Mouse (Mus musculus): ENCODE measurements at regions not wholly inside any gene's neighbourhood (a gene's known extent, or its start where the extent isn't known, plus 50 kb on each side); places are given as distances from the start of the nearest gene placed in this dataset.
A peak's percentile ranks its signal among the peaks of the same experiment; 100 is the strongest.

DNA sequence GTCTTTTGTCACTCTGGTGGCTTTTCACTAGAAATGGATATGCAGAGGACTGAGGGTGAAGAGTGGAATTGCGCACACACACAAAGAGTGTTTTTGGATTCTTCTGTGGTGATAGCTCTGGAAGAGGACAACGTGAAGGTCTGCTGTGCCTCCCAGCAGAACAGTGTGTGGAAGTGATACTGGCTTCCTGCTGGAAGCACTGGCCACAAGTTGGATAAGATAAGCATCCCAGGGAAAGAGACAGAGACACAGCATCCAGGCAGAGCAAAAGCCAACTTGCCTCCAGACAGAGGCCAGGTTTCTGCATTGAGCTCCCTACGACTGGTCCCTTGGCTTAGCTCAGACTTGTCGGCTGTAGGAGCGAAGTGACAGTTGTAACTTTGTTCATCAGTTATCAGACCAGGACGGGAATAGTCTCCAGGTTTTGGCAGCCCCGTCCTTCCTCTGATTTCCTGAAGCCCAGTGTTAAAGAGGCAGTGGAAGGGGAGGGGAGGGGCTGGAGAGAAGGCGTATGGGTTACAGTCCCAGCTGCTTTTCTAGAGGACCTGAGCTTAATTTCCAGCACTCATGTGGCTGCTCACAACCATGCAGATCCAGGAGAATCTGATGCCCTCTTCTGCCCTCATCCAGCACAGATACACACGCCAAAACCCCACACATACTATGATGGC, 89.2 kb downstream of the Tmem170b start:
- ChIA-PET CTCF (interaction anchor here (1.3 to 1.8 kb wide), 5 partner anchors 10 to 32 kb away, joined by 3 to 4 read pairs (median 4); no protein-coding TSS in a partner anchor), POLR2A (interaction anchor here (1.0 to 1.2 kb wide), 2 partner anchors 32 to 607 kb away, joined by 3 to 4 read pairs; no protein-coding TSS in a partner anchor)
- ATAC-seq (no peak), DNase-seq (ENCODE audit: low read depth, low spot score) (no peak)
- in situ Hi-C loops (cut with MboI; ENCODE audit: low pct_unique_long_range_greater_than_20kb): no loop called here
- no peak for TF ChIP-seq CTCF (IDR thresholded peaks at IDR 0.05)
- no peaks in the 10 kb centered on the region for H3K27me3 ChIP-seq

DNA sequence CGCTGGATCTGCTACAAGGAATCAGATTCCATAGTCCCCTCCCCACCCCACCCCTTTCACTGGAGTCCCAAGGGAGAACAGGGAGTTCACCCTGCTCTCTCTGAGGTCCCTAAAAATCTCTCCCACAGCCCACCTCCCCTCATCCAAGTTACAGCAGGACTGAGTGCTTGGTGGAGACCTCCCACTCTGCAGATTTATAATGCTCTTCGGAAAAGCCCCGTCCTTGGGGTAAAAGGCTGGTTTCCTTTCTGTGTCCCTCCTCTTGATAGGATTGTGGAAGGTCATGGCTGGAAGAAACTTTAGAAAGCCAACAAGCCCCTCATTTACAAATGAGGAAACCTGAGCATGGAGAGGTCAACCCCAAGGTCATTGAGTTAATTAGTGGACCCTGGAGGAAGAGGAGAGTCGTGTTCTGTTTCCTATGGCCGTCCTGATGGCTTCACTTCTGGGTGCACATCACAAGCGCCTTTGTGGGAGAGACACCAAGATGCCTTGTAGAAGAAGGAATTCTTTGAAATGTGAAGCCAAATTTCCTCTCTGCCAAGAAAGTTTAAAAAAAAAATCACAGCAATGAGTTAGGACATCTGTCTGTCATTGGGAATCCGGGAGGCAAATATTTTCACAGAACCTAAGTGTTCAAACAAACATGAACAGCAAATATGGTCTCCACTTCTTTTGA, 91.2 kb downstream of the Tmem170b start:
- no peaks in the 10 kb centered on the region for H3K27me3 ChIP-seq
- no peak for TF ChIP-seq CTCF (IDR thresholded peaks at IDR 0.05)
- DNase-seq (ENCODE audit: low read depth, low spot score) (no peak), ATAC-seq (no peak)
- ChIA-PET POLR2A (no interaction called here), CTCF (no interaction called here)
- in situ Hi-C loops (cut with MboI; ENCODE audit: low pct_unique_long_range_greater_than_20kb): no loop called here

- ChIA-PET CTCF (interaction anchor here (0.9 to 1.9 kb wide), 4 partner anchors 8 to 40 kb away, joined by 3 to 5 read pairs (median 4); no protein-coding TSS in a partner anchor), POLR2A (no interaction called here)
- ATAC-seq (no peak), DNase-seq (ENCODE audit: low read depth, low spot score) (no peak)
- in situ Hi-C loops (cut with MboI; ENCODE audit: low pct_unique_long_range_greater_than_20kb): loop anchor here (10.0 kb wide), 1 partner anchor 57 kb away; no protein-coding TSS in a partner anchor
- TF ChIP-seq CTCF (IDR thresholded peaks at IDR 0.05): no peak
- no peaks in the 10 kb centered on the region for H3K27me3 ChIP-seq
These were observed 95.6 kb downstream of the Tmem170b start for GRCm38 (mm10) chr13:41701345-41701744.

DNA sequence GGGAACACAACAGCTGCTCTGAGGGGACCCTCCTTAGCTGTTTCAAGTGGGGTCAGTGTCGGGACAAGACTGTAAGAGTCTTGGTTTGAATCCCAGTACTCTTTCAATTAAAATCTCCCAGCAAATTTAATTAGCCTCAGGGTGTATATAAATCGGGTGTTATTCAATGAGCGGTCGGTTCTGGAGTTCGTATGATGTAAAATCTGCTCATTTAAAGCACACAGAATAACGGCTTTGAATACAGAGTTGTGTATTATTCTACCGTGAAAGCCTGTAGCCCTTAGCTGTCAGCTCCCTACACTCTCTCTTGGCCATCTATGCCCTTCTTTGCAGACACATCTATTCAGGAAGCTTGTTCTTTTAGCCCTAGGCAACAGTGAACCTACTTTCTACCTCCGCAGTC, 96.1 kb downstream of the Tmem170b start:
- H3K27me3 ChIP-seq: no peaks in the 10 kb centered on the region
- in situ Hi-C loops (cut with MboI; ENCODE audit: low pct_unique_long_range_greater_than_20kb): loop anchor here (10.0 kb wide), 1 partner anchor 57 kb away; no protein-coding TSS in a partner anchor
- no peak for TF ChIP-seq CTCF (IDR thresholded peaks at IDR 0.05)
- no peak for DNase-seq (ENCODE audit: low read depth, low spot score)
- ChIA-PET CTCF (interaction anchor here (0.9 to 1.9 kb wide), 4 partner anchors 9 to 41 kb away, joined by 3 to 5 read pairs (median 4); no protein-coding TSS in a partner anchor), POLR2A (no interaction called here)
- ATAC-seq: no peak

DNA sequence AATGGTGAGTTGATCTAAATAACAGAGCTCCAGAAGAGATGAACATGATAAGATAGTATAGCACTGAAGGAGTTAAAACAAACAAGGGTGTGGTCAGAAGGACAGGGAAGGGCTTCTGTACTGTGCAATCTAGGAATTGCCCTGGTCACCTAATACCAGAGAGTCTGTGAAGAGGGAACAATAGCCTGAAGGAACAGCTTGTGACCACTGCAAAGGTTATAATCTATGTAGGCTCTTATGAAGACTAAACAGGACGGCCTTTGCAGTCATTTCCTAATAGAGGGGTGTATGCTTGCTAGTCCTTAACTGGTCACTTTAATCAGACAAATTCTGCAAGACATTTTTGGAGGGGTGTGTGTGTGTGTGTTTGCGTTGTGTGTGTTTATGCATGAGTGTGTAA, 97.5 kb downstream of the Tmem170b start:
- POLR2A ChIA-PET: interaction anchor here (0.6 to 2.9 kb wide), 2 partner anchors 346 to 599 kb away, joined by 3 to 11 read pairs; partner anchors contain the start of gene Edn1
- no peak for ATAC-seq

GRCm38 (mm10) chr13:41703618-41704017, 97.9 kb downstream of the Tmem170b start:
- ATAC-seq (no peak), DNase-seq (ENCODE audit: low read depth, low spot score) (no peak)
- ChIA-PET CTCF (interaction anchor here (1.2 to 2.0 kb wide), 2 partner anchors 19 to 59 kb away, joined by 3 to 8 read pairs; no protein-coding TSS in a partner anchor), POLR2A (interaction anchor here (0.6 to 2.9 kb wide), 3 partner anchors 14 to 598 kb away, joined by 3 to 11 read pairs (median 3); partner anchors contain the start of gene Edn1)
- no peaks in the 10 kb centered on the region for H3K27me3 ChIP-seq
- in situ Hi-C loops (cut with MboI; ENCODE audit: low pct_unique_long_range_greater_than_20kb): loop anchor here (10.0 kb wide), 1 partner anchor 59 kb away; no protein-coding TSS in a partner anchor
- no peak for TF ChIP-seq CTCF (IDR thresholded peaks at IDR 0.05)

More for the DNA sequence above, 97.5 kb downstream of the Tmem170b start:
- TF ChIP-seq CTCF (IDR thresholded peaks at IDR 0.05): no peak
- H3K27me3 ChIP-seq: no peaks in the 10 kb centered on the region
- no peak for DNase-seq (ENCODE audit: low read depth, low spot score)
- CTCF ChIA-PET: interaction anchor here (1.2 to 2.0 kb wide), 3 partner anchors 18 to 58 kb away, joined by 3 to 8 read pairs (median 4); no protein-coding TSS in a partner anchor
- in situ Hi-C loops (cut with MboI; ENCODE audit: low pct_unique_long_range_greater_than_20kb): loop anchor here (10.0 kb wide), 1 partner anchor 58 kb away; no protein-coding TSS in a partner anchor

DNA sequence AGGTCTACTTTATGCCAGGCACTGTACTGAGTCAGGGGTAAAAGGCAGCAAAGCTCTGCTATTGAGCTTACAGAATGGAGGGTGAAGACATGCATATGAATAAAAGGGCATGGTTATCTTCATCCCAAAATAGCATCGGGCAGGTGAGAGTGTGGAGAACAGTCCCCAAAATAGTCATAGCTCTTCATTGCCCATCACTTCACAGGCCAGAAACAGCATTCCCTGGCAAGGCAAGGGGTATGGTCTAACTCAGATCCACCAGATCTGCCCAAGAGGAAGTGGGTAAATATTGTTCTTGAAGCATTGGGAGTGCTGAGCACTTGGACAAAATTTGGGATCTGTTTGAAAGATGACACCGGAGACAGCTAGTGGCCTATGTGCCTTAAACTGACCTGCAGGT, 99.1 kb downstream of the Tmem170b start:
- ATAC-seq (no peak), DNase-seq (ENCODE audit: low read depth, low spot score) (no peak)
- POLR2A ChIA-PET: interaction anchor here (0.8 to 2.9 kb wide), 9 partner anchors 11 to 599 kb away, joined by 3 to 11 read pairs (median 6); partner anchors contain the start of gene Edn1
- no peaks in the 10 kb centered on the region for H3K27me3 ChIP-seq
- in situ Hi-C loops (cut with MboI; ENCODE audit: low pct_unique_long_range_greater_than_20kb): loop anchor here (10.0 kb wide), 1 partner anchor 60 kb away; no protein-coding TSS in a partner anchor
- CTCF ChIA-PET: interaction anchor here (0.6 to 1.9 kb wide), 7 partner anchors 9 to 44 kb away, joined by 3 to 17 read pairs (median 4); no protein-coding TSS in a partner anchor
- no peak for TF ChIP-seq CTCF (IDR thresholded peaks at IDR 0.05)

DNA sequence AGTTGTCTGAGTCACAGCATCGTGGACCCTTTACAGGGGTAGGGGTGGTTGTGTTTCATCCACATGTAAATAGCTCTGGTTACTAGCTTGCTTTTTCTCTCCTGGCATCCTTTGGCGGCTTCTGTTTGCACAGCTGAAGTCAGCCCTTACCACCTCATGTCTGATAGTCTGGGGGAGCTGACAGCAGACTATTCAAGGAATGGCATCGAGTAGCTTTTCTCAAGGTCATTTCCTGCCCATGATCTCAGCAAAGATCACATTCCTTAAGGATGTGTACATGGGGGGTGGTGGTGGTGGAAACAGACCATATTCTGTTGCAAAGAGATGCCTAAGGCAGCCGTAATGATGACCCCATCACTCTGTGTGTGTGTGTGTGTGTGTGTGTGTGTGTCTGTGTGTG, 99.9 kb downstream of the Tmem170b start:
- no peak for TF ChIP-seq CTCF (IDR thresholded peaks at IDR 0.05)
- ATAC-seq (peak; percentile 90), DNase-seq (ENCODE audit: low read depth, low spot score) (peak; percentile 89)
- H3K27me3 ChIP-seq: no peaks in the 10 kb centered on the region
- in situ Hi-C loops (cut with MboI; ENCODE audit: low pct_unique_long_range_greater_than_20kb): loop anchor here (10.0 kb wide), 1 partner anchor 61 kb away; no protein-coding TSS in a partner anchor
- ChIA-PET POLR2A (interaction anchor here (0.8 to 2.9 kb wide), 9 partner anchors 12 to 598 kb away, joined by 3 to 11 read pairs (median 6); partner anchors contain the start of gene Edn1), CTCF (interaction anchor here (0.6 to 1.9 kb wide), 7 partner anchors 10 to 45 kb away, joined by 3 to 17 read pairs (median 4); no protein-coding TSS in a partner anchor)

DNA sequence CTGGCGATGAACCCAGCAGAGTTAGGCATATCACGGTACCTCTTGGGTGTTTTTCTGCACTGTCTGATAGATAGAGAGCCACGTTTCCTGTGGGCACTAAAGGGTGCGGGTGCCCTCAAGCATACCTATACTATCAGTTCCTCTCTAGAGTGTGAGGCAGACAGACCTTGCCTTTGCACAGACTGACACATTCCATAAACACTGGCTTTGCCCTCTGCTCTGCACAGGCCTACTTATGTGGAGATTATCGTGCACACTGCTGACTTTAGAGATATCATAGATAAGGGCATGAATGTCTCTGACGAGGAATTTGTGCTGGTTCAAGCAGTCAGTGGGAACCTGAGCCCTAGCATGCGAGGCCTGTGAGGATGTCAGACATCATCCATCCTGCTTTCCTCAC, 102.1 kb downstream of the Tmem170b start:
- no peak for TF ChIP-seq CTCF (IDR thresholded peaks at IDR 0.05)
- DNase-seq (ENCODE audit: low read depth, low spot score) (no peak), ATAC-seq (no peak)
- H3K27me3 ChIP-seq: no peaks in the 10 kb centered on the region
- ChIA-PET CTCF (no interaction called here), POLR2A (no interaction called here)
- in situ Hi-C loops (cut with MboI; ENCODE audit: low pct_unique_long_range_greater_than_20kb): loop anchor here (10.0 kb wide), 1 partner anchor 63 kb away; no protein-coding TSS in a partner anchor

DNA sequence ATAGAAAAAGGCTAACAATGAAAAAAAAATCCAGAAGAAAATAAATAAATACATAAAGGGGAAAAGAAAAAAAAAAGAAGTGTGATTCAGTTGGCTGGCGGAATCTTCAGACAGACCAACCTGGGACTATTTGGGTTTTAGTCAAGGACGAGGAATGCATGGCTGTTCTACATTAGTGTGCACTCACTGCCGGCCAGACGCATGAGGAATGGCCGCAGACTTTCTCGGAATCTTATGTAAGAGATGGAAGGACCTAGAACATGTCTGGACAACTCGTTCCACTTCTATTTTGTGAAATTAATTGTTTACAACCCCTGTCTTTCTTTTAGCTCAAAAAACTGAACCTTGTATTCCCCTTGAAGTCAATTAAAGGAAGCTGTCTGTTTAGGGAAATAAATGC, 103.4 kb downstream of the Tmem170b start:
- CTCF ChIA-PET: interaction anchor here (1.0 to 1.4 kb wide), 3 partner anchors 48 to 536 kb away, joined by 3 to 4 read pairs (median 3); no protein-coding TSS in a partner anchor
- ATAC-seq (no peak), DNase-seq (ENCODE audit: low read depth, low spot score) (no peak)
- POLR2A ChIA-PET: interaction anchor here (1.4 kb wide), 1 partner anchor 592 kb away, joined by 3 read pairs; the partner anchor contains the start of gene Edn1
- no peak for TF ChIP-seq CTCF (IDR thresholded peaks at IDR 0.05)
- H3K27me3 ChIP-seq: no peaks in the 10 kb centered on the region
- in situ Hi-C loops (cut with MboI; ENCODE audit: low pct_unique_long_range_greater_than_20kb): loop anchor here (10.0 kb wide), 1 partner anchor 64 kb away; no protein-coding TSS in a partner anchor

Measured in Patski (cell line).